Mouse (Mus musculus) intestine, embryonic 14.5 days (tissue): Measurements from ENCODE around the gene Slc39a8. TPM values are rescaled to one million over a fixed set of nuclear protein-coding genes. Genes with fewer than 3 reads are reported as not detected.

Experiments
- ATAC-seq: fragments of 200-750 bp; cut with Nextera tagmentation; replicated peaks from 2 replicates; pipeline ENCODE4 v1.8.0; 2017; ENCODE audit warnings: low read depth, moderate number of reproducible peaks, moderate TSS enrichment, moderate library complexity; ENCODE audit not compliant: low FRiP score, low TSS enrichment
- DNase-seq: peaks from one replicate; pipeline ENCODE4 v3.0.0-alpha.2; 2018; ENCODE audit warnings: low spot score
- H3K27ac ChIP-seq: fragments of 300-500 bp; sonication (generic); 2 replicates; pipeline ENCODE4 v1.5.1; 2014; ENCODE audit warnings: low read depth, mild to moderate bottlenecking, control low read depth
- H3K27me3 ChIP-seq: fragments of 300-500 bp; sonication (generic); replicated peaks from 2 replicates; pipeline ENCODE4 v1.6.1; 2014; ENCODE audit warnings: low read length, control low read depth; ENCODE audit not compliant: control insufficient read depth, insufficient read depth
- H3K36me3 ChIP-seq: fragments of 300-500 bp; sonication (generic); 2 replicates; pipeline ENCODE4 v1.6.1; 2014; ENCODE audit warnings: low read length, control low read depth; ENCODE audit not compliant: control insufficient read depth, insufficient read depth
- H3K4me1 ChIP-seq: fragments of 300-500 bp; sonication (generic); replicated peaks from 2 replicates; pipeline ENCODE4 v1.6.1; 2014; ENCODE audit warnings: low read length, control low read depth, mixed read lengths; ENCODE audit not compliant: control insufficient read depth, insufficient read depth
- H3K4me2 ChIP-seq: fragments of 300-500 bp; sonication (generic); 2 replicates; pipeline ENCODE4 v1.6.1; 2014; ENCODE audit warnings: low read length
- H3K4me3 ChIP-seq: fragments of 300-500 bp; sonication (generic); 2 replicates; pipeline ENCODE4 v1.5.1; 2014; ENCODE audit warnings: low read depth, low read length, control low read depth, mixed read lengths
- H3K9ac ChIP-seq: fragments of 300-500 bp; sonication (generic); 2 replicates; pipeline ENCODE4 v1.6.1; 2014; ENCODE audit warnings: mild to moderate bottlenecking, low read length
- H3K9me3 ChIP-seq: fragments of 300-500 bp; sonication (generic); 2 replicates; pipeline ENCODE4 v1.6.1; 2016; ENCODE audit warnings: low read length, control low read depth; ENCODE audit not compliant: control insufficient read depth
- WGBS: fragments of 180-500 bp; shearing (Covaris S2); extraction: QIAGEN DNeasy Blood & Tissue Kit; methylation state at CpG from one replicate; pipeline ENCODE4 v1.1.7; 2014; 5-methylcytosine and 5-hydroxymethylcytosine counted together
- polyA plus RNA-seq: library from polyadenylated mRNA; unstranded; fragments of >200 nt; fragmentation: Nextera tagmentation; extraction: Ambion mirVana; gene quantifications from 2 replicates; pipeline ENCODE4 v1.2.1, GENCODE M21; 2014

Slc39a8 gene
- polyA plus RNA-seq, 1 experiment from 2014 or later: 17.7 TPM

- no peaks in the 10 kb centered on the region for H3K9me3 ChIP-seq
- 97% methylated on average over 1 of the region's 1 CpGs for WGBS
- ATAC-seq (no peak), DNase-seq (no peak)
- H3K4me3 ChIP-seq: no peak overlapping the region
- no peak overlapping the region for H3K9ac ChIP-seq
- no peaks in the 10 kb centered on the region for H3K4me1 ChIP-seq
- no peak overlapping the region for H3K27ac ChIP-seq
- H3K36me3 ChIP-seq: no peaks in the 10 kb centered on the region
- no peak overlapping the region for H3K4me2 ChIP-seq
- no peaks in the 10 kb centered on the region for H3K27me3 ChIP-seq
These were observed 80.7 kb downstream of the Slc39a8 start for GRCm38 (mm10) chr3:135905729-135906128.

GRCm38 (mm10) chr3:135907028-135907427 is 81.9 kb downstream of the Slc39a8 start:
- WGBS: 74% methylated on average over 3 of the region's 3 CpGs
- no peaks in the 10 kb centered on the region for H3K27me3 ChIP-seq

GRCm38 (mm10) chr3:135915941-135916340 is 90.9 kb downstream of the Slc39a8 start:
- Histone ChIP-seq H3K27me3 (no peaks in the 10 kb centered on the region), H3K4me1 (no peaks in the 10 kb centered on the region), H3K36me3 (no peaks in the 10 kb centered on the region), H3K27ac (no peak overlapping the region), H3K4me2 (no peak overlapping the region), H3K9ac (no peak overlapping the region), H3K9me3 (no peaks in the 10 kb centered on the region), H3K4me3 (no peak overlapping the region)
- 87% methylated on average over 4 of the region's 4 CpGs for WGBS
- no peak for DNase-seq
- no peak for ATAC-seq

More at GRCm38 (mm10) chr3:135907028-135907427, 81.9 kb downstream of the Slc39a8 start:
- no peak overlapping the region for H3K4me2 ChIP-seq
- no peak overlapping the region for H3K27ac ChIP-seq
- no peak overlapping the region for H3K4me3 ChIP-seq
- no peaks in the 10 kb centered on the region for H3K4me1 ChIP-seq
- H3K9ac ChIP-seq: no peak overlapping the region
- DNase-seq: no peak
- H3K9me3 ChIP-seq: no peaks in the 10 kb centered on the region
- no peak for ATAC-seq
- H3K36me3 ChIP-seq: no peaks in the 10 kb centered on the region

- Histone ChIP-seq H3K4me1 (no peaks in the 10 kb centered on the region), H3K36me3 (no peaks in the 10 kb centered on the region), H3K27me3 (no peaks in the 10 kb centered on the region), H3K9ac (no peak overlapping the region), H3K4me3 (no peak overlapping the region), H3K27ac (no peak overlapping the region), H3K9me3 (no peaks in the 10 kb centered on the region), H3K4me2 (no peak overlapping the region)
- no peak for ATAC-seq
- WGBS: 74% methylated on average over 5 of the region's 5 CpGs
- DNase-seq: no peak
These were observed 93.6 kb downstream of the Slc39a8 start for GRCm38 (mm10) chr3:135918566-135919180.

- Histone ChIP-seq H3K36me3 (no peaks in the 10 kb centered on the region), H3K9me3 (no peaks in the 10 kb centered on the region), H3K9ac (no peak overlapping the region), H3K4me3 (no peak overlapping the region), H3K4me2 (no peak overlapping the region), H3K27ac (no peak overlapping the region), H3K27me3 (no peaks in the 10 kb centered on the region), H3K4me1 (no peaks in the 10 kb centered on the region)
- DNase-seq (no peak), ATAC-seq (no peak)
- 75% methylated on average over 4 of the region's 4 CpGs for WGBS
These were observed 94.2 kb downstream of the Slc39a8 start for GRCm38 (mm10) chr3:135919305-135919704.

- Histone ChIP-seq H3K4me2 (no peak overlapping the region), H3K9ac (no peak overlapping the region), H3K4me3 (no peak overlapping the region), H3K27ac (no peak overlapping the region), H3K9me3 (no peaks in the 10 kb centered on the region), H3K36me3 (no peaks in the 10 kb centered on the region), H3K4me1 (no peaks in the 10 kb centered on the region), H3K27me3 (no peaks in the 10 kb centered on the region)
- no peak for DNase-seq
- ATAC-seq: no peak
- WGBS: 23% methylated on average over 1 of the region's 1 CpGs
These were observed 101.7 kb downstream of the Slc39a8 start for GRCm38 (mm10) chr3:135926729-135927128.

- Histone ChIP-seq H3K4me2 (no peak overlapping the region), H3K4me1 (no peaks in the 10 kb centered on the region), H3K27me3 (no peaks in the 10 kb centered on the region), H3K36me3 (no peaks in the 10 kb centered on the region), H3K9me3 (no peaks in the 10 kb centered on the region), H3K9ac (no peak overlapping the region), H3K4me3 (no peak overlapping the region), H3K27ac (no peak overlapping the region)
- no peak for ATAC-seq
- DNase-seq: no peak
- WGBS: 81% methylated on average over 4 of the region's 4 CpGs
These were observed 103.1 kb downstream of the Slc39a8 start for GRCm38 (mm10) chr3:135928184-135928583.

- no peak overlapping the region for H3K27ac ChIP-seq
- no peak overlapping the region for H3K9ac ChIP-seq
- no peaks in the 10 kb centered on the region for H3K4me1 ChIP-seq
- no peak overlapping the region for H3K4me3 ChIP-seq
- no peak for ATAC-seq
- WGBS: 54% methylated on average over 2 of the region's 2 CpGs
- H3K4me2 ChIP-seq: no peak overlapping the region
- H3K27me3 ChIP-seq: no peaks in the 10 kb centered on the region
- no peaks in the 10 kb centered on the region for H3K9me3 ChIP-seq
- no peaks in the 10 kb centered on the region for H3K36me3 ChIP-seq
- DNase-seq: no peak
These were observed 112.4 kb downstream of the Slc39a8 start for GRCm38 (mm10) chr3:135937455-135937854.
